Mouse (Mus musculus) G1E-ER4 (cell line): ENCODE results near the gene Ifna14. TPM values are rescaled to one million over a fixed set of nuclear protein-coding genes. Genes with fewer than 3 reads are reported as not detected.
"Not testable (repeated sequence)": the region's sequence is repeated elsewhere in the genome, so short reads cannot be mapped to it uniquely, and the experiment has no call there.

ENCODE experiments used
- GATA1 ChIP-seq: IDR thresholded peaks from one replicate; pipeline ENCODE4 v1.8.0; 2012; ENCODE audit warnings: low read length, inconsistent platforms
- polyA plus RNA-seq: library from polyadenylated mRNA; stranded (reverse); fragments of >175 nt; gene quantifications from 2 replicates; pipeline ENCODE4 v1.2.3, GENCODE M21; 2012

The Ifna14 gene
- not detected in 2 replicates for polyA plus RNA-seq

GRCm38 (mm10) chr4:88571698-88572097 lies at the start of gene Ifna14:
Ifna14 (minus strand) TSS chr4:88571798.
- no peak for TF ChIP-seq GATA1

GRCm38 (mm10) chr4:88603276-88603675 lies 31.7 kb upstream of the Ifna14 start, which contains the start of gene Ifna12:
Ifna12 (minus strand) TSS chr4:88603376.
- no peak for TF ChIP-seq GATA1

- no peak for TF ChIP-seq GATA1
Observed at GRCm38 (mm10) chr4:88592285-88592684, 20.7 kb upstream of the Ifna14 start, which contains the start of gene Ifna9. Ifna9 (minus strand) TSS chr4:88592385.

GRCm38 (mm10) chr4:88561791-88562190 lies 9.8 kb downstream of the Ifna14 start:
- TF ChIP-seq GATA1 = no peak

GRCm38 (mm10) chr4:88558145-88558544 lies 13.5 kb downstream of the Ifna14 start, which contains the start of gene Ifna15:
Ifna15 (minus strand) TSS chr4:88558245.
- TF ChIP-seq GATA1 = not testable (repeated sequence)

- TF ChIP-seq GATA1 = no peak
Observed at GRCm38 (mm10) chr4:88550161-88550945, 21.2 kb downstream of the Ifna14 start.

- TF ChIP-seq GATA1 = no peak
Observed at GRCm38 (mm10) chr4:88547986-88548385, 23.6 kb downstream of the Ifna14 start.

GRCm38 (mm10) chr4:88543649-88544234 lies 27.9 kb downstream of the Ifna14 start:
- no peak for TF ChIP-seq GATA1

GRCm38 (mm10) chr4:88537328-88537727 lies 34.3 kb downstream of the Ifna14 start:
- no peak for TF ChIP-seq GATA1

GRCm38 (mm10) chr4:88536640-88537039 lies 35.0 kb downstream of the Ifna14 start:
- TF ChIP-seq GATA1 = no peak

- TF ChIP-seq GATA1 = no peak
Observed at GRCm38 (mm10) chr4:88535742-88536141, 35.9 kb downstream of the Ifna14 start.

GRCm38 (mm10) chr4:88534903-88535302 lies 36.7 kb downstream of the Ifna14 start:
- no peak for TF ChIP-seq GATA1

GRCm38 (mm10) chr4:88533499-88533898 lies 38.1 kb downstream of the Ifna14 start:
- no peak for TF ChIP-seq GATA1

- TF ChIP-seq GATA1 = no peak
Observed at GRCm38 (mm10) chr4:88530892-88531291, 40.7 kb downstream of the Ifna14 start.

- TF ChIP-seq GATA1 = no peak
Observed at GRCm38 (mm10) chr4:88530271-88530670, 41.3 kb downstream of the Ifna14 start.

- no peak for TF ChIP-seq GATA1
Observed at GRCm38 (mm10) chr4:88526379-88527049, 45.1 kb downstream of the Ifna14 start.
